ENCODE assay signal across 20 mouse cellular contexts in the genomic region with DNA sequence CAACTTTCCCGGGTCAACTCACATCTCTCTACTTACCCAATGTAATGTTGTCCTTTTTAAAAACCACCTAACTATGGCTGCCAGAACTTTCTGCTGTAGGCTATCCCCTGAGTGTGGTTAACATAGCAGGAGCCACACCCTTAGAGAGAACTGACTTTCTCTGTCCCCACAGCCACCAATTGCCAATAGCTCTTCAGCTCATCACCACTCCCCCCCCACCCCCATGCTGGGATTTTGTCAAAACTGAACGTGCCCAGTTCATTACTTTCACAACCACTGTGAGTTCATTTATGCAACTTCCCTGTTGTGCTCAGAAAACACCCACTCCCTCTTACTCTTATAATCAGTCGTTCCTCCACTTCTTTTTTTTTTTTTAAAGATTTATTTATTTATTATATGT.
"Had no signal": no experiment of that assay in that cellular context is flagged by ENCODE, and none has a peak within 500 bp of the region (broad histone marks: within the 10 kb centered on the region; RNA-seq: fewer than 3 reads in every experiment).

No protein-coding gene starts in this region.

- H3K9ac ChIP-seq: liver, embryonic 12.5 days; liver, embryonic 14.5 days; lung, embryonic 15.5 days; midbrain, embryonic 13.5 days; midbrain, embryonic 15.5 days; neural tube, embryonic 13.5 days; neural tube, embryonic 15.5 days; stomach, embryonic 15.5 days had no signal

- H3K27ac ChIP-seq: liver, embryonic 12.5 days; liver, embryonic 14.5 days; lung, embryonic 15.5 days; macrophage; midbrain, embryonic 13.5 days; midbrain, embryonic 15.5 days; neural tube, embryonic 13.5 days; neural tube, embryonic 15.5 days; stomach, embryonic 15.5 days; stomach, postnatal 0 days had no signal

- H3K4me1 ChIP-seq: liver, embryonic 12.5 days; lung, embryonic 15.5 days; megakaryocyte, embryonic 14.5 days; midbrain, embryonic 13.5 days; midbrain, embryonic 15.5 days; neural tube, embryonic 13.5 days; neural tube, embryonic 15.5 days; stomach, embryonic 15.5 days had no signal

- H3K4me3 ChIP-seq: liver, embryonic 12.5 days; lung, embryonic 15.5 days; megakaryocyte, embryonic 14.5 days; midbrain, embryonic 13.5 days; midbrain, embryonic 15.5 days; myocyte; neural tube, embryonic 13.5 days; neural tube, embryonic 15.5 days; stomach, embryonic 15.5 days had no signal

- H3K9me3 ChIP-seq: liver, embryonic 12.5 days; lung, embryonic 15.5 days; midbrain, embryonic 13.5 days; midbrain, embryonic 15.5 days; neural tube, embryonic 13.5 days; neural tube, embryonic 15.5 days; stomach, embryonic 15.5 days had no signal

- DNase-seq: lung, adult 2 months; retina, postnatal 1 day; right cerebral cortex, adult 18-20 months; thymus, adult 2 months; thymus, postnatal 25 days; thymus, postnatal 4 days had no signal

- H3K27me3 ChIP-seq: liver, embryonic 12.5 days; lung, embryonic 15.5 days; megakaryocyte, embryonic 14.5 days; midbrain, embryonic 13.5 days; midbrain, embryonic 15.5 days; neural tube, embryonic 13.5 days; neural tube, embryonic 15.5 days; stomach, embryonic 15.5 days had no signal

- H3K4me2 ChIP-seq: liver, embryonic 12.5 days; lung, embryonic 15.5 days; midbrain, embryonic 11.5 days; midbrain, embryonic 13.5 days; midbrain, embryonic 15.5 days; neural tube, embryonic 13.5 days; neural tube, embryonic 15.5 days; stomach, embryonic 15.5 days had no signal

- ATAC-seq: liver, embryonic 12.5 days; lung, postnatal 0 days; midbrain, embryonic 13.5 days; midbrain, embryonic 15.5 days had no signal

- H3K36me3 ChIP-seq: liver, embryonic 12.5 days; lung, embryonic 15.5 days; midbrain, embryonic 13.5 days; midbrain, embryonic 15.5 days; neural tube, embryonic 13.5 days; neural tube, embryonic 15.5 days; stomach, embryonic 15.5 days had no signal
